Mouse (Mus musculus) mature B cell (primary cell): ENCODE measurements around the gene Dock8.

ENCODE experiments used
- in situ Hi-C: fragments of 300-500 bp; cut with MboI; formaldehyde crosslinking; loops from 2 replicates; pipeline ENCODE4 v1.14.3; 2019

The Dock8 gene

GRCm38 (mm10) chr19:25062188-25062856 is 63.0 kb downstream of the Dock8 start:
- in situ Hi-C loops: no loop called here

GRCm38 (mm10) chr19:25062857-25063240 is 63.5 kb downstream of the Dock8 start:
- in situ Hi-C loops: no loop called here

DNA sequence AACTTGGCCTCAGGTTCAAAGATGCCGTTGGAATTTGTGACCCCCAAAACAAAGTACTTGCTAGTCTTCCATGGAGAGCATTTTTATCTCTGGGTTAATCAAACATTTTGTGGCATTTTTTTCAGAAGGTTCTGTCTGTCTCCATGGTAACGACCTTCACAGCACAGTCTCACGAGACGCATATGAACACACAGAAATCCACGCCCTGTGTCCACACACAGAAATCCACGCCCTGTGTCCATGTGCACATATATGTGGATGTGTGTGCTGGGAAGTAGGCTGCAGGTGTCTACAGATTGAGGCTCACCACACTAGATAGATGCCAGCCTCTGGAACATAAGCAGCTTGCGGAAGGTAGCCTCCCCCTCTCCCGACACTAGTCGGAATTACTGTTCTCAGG is 66.9 kb downstream of the Dock8 start:
- in situ Hi-C loops: no loop called here

- in situ Hi-C loops: no loop called here
Measured at GRCm38 (mm10) chr19:25068518-25068917, 69.2 kb downstream of the Dock8 start.

DNA sequence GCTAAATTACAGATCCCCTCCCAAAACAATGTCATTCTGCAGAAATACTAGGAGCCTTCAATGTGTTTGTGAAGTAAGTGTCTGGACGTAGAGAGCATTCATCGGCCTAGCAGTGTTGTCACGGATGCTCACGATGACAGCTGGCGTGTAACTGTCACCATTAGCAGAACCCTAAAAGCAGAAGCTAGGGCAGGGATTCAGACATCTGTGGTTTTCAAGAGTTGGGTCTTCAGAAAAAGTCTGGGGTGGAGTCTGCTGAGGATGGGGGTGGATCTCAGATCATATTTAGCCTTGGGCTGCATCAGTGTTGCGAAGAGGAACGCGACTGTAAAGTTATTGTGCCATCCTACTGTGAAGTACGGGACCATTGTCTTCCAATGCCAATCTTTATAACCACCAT is 73.2 kb downstream of the Dock8 start:
- in situ Hi-C loops: no loop called here

DNA sequence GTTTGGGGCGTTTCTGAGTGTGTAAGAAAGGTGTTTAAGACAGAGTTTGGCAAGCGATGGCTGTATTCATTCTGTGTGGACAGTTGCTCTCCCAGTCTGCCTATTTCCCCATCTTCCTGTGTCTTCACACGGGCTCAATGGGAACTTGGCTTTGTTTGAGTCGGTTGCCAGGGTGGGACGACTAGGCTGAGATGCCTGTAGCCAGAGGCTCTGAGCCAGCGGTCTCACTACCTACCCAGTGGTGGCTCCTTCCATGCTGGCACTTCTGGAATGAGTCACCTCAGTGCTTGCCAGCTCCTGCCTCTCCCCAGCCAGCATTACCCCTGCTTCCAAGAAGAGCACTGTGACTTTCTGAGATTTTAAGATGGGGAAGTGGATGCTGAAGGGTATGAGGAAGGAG is 75.4 kb downstream of the Dock8 start:
- in situ Hi-C loops: no loop called here

DNA sequence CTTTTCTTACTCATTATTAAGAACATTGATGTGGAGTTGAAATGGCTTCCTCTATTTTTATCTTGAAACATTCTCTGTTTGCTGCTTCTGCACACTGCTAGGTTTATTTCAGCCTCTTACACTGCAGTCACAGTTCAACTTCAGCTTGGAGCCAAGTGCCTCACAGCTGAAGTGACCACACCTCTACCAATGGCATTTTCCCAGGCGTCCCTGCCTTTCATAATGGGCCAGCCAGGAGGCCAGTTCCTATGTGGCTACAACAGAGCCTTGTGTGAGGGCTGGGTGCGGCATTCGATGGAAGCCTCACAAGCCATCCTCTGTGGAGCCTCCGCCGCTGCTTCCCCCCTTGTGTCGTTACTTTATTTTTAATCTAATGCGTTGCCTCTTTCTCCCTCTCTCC is 78.3 kb downstream of the Dock8 start:
- in situ Hi-C loops: no loop called here

DNA sequence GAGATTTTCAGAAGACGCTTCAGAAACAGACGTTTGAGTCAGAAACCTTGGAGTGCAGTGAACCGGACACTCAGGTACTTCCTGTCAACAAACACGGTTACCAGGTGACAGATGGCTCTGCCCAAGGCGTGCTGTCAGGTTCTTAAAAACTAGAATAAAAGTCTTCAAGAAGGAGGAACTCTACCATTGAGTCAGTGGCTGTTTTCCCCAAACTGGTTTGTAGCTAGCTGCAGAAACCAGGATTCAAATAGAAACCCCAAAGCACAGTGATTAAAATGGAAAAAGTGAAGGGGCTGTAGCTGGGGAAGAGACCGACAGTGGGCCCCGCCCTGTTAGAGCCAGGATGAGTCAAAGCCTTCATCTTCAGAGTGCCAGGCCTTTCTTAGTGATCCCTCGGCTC is 78.8 kb downstream of the Dock8 start:
- in situ Hi-C loops: no loop called here

DNA sequence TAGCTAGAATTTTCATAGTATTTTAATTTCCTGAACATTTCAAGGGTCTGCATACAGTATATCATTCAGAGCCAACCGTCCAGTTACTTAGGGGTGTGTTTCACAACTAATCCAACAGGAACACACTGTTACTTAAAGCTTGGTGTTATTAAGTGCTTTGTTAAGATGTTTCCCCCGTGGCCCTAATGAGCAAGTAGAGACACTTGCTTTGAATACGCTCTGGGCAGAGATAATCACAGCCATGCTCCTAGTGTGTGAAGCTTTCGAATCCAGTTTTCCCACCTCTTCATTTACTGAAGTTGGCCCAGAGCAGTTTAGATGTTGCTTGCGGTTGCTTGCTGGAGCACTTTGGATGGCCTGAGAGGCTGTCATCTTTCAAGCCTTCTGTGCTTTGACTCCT is 80.8 kb downstream of the Dock8 start:
- in situ Hi-C loops: no loop called here

- in situ Hi-C loops: no loop called here
Measured at GRCm38 (mm10) chr19:25082839-25083238, 83.5 kb downstream of the Dock8 start.

DNA sequence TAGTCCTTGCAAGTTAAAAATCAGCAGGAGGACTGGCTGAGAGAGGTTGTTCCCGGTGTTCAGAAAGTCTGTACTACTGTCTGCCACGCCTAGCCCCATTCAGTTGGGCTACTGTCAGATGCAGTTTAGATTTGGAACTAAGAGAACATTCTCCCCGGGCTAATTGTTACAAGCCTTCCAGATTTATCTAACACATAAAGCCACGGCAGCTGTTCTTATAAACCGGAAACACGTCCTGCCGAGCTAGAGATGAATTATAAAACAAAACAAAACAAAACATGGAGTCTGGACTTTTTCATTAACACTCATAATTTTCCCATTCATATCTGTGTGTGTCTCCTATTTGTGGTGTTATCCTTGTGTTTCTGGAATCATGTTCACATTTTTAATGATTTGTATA is 87.8 kb downstream of the Dock8 start:
- in situ Hi-C loops: no loop called here

GRCm38 (mm10) chr19:25089746-25090145 is 90.4 kb downstream of the Dock8 start:
- in situ Hi-C loops: no loop called here

GRCm38 (mm10) chr19:25095135-25095534 is 95.8 kb downstream of the Dock8 start:
- in situ Hi-C loops: no loop called here

DNA sequence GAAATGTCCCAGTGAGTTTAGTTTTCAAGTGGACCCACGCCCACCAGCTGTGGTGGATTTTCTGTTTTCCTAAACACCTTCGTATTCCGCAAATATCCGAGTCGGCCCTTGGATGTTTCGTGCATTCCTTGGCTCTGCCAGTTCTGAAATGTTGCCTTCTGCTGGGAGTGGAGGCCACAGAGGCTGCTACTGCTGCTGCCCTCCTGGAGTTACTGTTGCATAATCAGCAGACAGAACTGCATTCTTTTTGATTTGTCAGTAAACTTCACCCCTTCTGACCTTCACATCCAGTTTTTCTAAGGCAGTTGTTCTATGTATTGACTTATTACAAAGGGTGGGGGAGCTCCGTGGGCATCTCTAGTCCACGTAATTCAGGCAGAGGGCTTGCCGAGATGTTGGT is 97.0 kb downstream of the Dock8 start:
- in situ Hi-C loops: no loop called here

- in situ Hi-C loops: no loop called here
Measured at GRCm38 (mm10) chr19:25096986-25097385, 97.7 kb downstream of the Dock8 start.

- in situ Hi-C loops: no loop called here
Measured at GRCm38 (mm10) chr19:25097506-25097905, 98.2 kb downstream of the Dock8 start.

- in situ Hi-C loops: no loop called here
Measured at GRCm38 (mm10) chr19:25097951-25098350, 98.6 kb downstream of the Dock8 start.

- in situ Hi-C loops: no loop called here
Measured at GRCm38 (mm10) chr19:25098941-25099340, 99.6 kb downstream of the Dock8 start.

DNA sequence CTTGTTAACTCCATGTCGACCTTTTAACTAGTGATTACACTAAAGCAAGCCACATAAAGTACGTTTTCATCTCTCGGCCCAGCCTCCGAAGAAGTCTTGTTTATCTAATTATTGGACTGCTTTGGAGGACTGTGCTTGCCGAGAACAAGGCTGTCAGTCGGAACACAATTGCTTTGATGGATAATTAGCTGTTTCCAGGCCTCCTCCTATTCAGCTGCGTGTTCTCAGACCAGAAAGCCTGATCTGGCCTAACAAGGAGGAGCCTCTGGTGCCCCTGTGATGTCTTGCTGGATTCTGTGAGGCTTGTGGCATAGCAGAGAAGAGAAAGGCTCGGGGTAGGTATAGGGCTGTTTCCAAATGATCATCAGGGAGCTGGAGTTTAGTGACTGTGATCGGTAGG is 106.3 kb downstream of the Dock8 start:
- in situ Hi-C loops: no loop called here

- in situ Hi-C loops: no loop called here
Measured at GRCm38 (mm10) chr19:25106315-25106714, 107.0 kb downstream of the Dock8 start.

GRCm38 (mm10) chr19:25107417-25107816 is 108.1 kb downstream of the Dock8 start:
- in situ Hi-C loops: no loop called here

DNA sequence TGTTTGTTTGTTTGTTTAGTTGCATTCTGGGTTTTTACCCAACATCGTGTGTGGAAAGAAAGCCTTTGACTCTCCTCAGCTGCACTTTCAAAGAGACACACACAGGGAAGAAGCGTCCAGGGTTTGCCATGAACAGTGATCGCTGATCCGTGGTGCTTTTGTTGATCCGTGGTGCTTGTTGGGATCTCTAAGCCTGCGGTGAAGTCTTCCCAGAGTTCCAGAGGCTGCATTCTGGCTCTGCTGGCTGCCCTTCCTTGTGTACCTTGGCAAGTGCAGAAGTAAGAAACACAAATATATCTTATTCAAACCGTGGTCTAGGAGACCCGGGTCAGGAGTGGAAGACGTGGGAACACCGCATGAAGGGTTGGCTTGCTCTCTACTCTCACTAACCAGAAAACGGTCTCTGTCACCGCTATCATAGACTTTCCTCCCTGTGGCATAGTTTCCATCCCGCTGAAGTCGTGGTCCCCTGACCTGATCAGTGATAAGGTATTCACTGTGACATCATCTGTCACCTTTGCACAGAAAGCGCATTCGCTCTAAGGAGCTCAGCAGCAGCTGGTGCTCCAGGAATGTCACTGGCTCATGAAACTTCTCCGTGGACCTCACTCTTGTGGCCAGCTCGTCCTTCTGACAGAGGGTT is 112.4 kb downstream of the Dock8 start:
- in situ Hi-C loops: no loop called here

GRCm38 (mm10) chr19:25116981-25117380 is 117.6 kb downstream of the Dock8 start:
- in situ Hi-C loops: no loop called here

GRCm38 (mm10) chr19:25122417-25122816 is 123.1 kb downstream of the Dock8 start:
- in situ Hi-C loops: no loop called here
